Mouse (Mus musculus): ENCODE data around the gene Tmem151a.

- TF ChIP-seq CTCF (IDR thresholded peaks at IDR 0.05; ENCODE audit: extremely low read depth, insufficient read length, insufficient replicate concordance, low read depth, low read length), result no peak
- TF ChIP-seq POLR2A (IDR thresholded peaks at IDR 0.05; ENCODE audit: low read depth, low read length), result no peak
Observed at GRCm38 (mm10) chr19:5089324-5089723, 4.0 kb upstream of the Tmem151a start.

Measured in small intestine, adult 2 months (tissue).